Mouse (Mus musculus) cerebellum, adult 18-20 months (tissue): ENCODE measurements around the gene Kif5c.

Experiments
- DNase-seq, 2 experiments: peaks; one replicate each; pipeline ENCODE4 v3.0.0; 2021

The Kif5c gene

DNA sequence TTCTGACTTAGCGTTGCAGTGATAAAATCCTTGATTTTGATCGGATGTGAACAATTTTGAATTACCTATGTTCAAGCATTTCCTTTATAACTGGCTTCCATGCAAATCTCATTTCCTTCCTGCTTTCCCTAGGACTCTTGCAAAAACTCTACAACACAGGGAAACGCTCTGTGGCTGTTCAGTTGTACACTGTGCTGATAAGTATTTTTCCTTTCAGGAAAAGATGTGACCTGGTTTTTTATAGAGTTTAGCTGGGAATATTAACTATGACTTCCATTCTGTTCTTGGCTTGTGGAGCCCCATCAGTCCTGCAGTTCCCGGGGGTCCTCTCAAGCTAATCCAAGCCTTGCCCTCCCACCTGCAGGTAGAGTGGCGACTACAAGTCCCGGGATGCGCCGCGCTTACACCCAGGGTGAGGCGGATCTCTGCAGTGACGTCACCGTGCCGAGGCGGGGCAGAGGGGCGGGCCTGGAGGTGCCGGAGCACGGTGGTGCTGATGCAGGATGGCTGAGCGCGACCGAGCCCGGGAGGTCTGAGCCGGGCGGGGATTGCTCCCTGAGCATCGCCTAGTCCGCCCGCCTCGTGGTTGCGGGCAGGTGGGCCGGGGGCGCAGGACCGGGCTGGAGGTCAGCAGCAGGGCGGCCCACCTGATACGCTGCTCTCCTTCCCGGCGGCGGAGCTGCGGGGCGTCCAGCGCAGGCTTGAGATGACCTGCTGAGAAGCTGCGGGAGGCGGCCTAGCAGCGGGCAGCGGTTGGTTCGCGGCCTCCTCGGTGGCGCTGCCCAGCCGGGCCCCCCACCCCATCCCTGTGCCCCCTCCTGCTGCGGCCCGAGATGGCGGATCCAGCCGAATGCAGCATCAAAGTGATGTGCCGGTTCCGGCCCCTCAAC, at the start of gene Kif5c:
Kif5c (plus strand) TSS at position 470 of the 890 bp plus-strand sequence.
- peak; percentile 98 to 99 for DNase-seq

DNA sequence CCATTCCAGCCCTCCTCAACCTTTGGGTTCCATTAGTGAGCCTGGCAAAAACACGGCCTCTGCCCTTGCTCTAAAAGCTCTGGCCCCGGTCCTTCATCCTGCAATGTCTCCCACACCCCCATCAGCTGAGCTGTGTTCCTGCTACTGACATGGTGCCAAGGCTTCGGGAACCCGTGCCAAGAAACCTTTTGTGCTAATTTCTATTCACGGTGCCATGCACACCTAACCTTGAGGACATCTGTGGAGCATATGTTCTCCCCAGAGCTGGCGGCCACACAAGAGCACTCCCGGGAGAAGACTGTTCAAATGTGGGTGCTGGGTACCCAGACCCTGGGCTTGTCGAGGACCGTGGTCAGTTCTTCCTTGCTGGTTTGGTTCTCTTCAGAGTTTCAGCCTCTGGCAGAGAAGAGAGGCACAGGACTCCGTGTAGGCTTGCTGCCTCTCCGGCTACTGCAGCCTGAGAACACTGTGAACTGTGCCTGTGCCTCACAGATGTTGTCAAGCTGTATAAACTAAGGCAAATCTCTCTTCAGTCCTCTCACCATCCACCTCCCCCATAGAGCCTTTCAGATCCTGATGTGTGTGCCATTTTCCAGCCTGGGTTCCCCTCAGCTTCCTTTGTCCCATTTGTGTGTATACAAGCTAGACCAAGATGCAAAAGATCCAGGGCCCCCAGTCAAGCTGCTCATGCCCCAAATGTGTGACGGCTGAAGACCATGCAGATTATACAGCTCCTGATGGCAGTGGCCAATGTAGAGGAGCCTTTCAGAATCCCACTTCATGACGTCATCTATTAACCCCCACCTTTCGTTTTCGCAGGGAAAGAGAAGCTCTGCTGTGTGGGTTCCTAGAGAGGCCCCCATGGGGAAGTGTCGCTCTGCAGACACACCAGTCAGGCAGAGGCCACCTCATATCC, 49.0 kb upstream of the Kif5c start:
- peak; percentile 93 to 96 for DNase-seq

DNA sequence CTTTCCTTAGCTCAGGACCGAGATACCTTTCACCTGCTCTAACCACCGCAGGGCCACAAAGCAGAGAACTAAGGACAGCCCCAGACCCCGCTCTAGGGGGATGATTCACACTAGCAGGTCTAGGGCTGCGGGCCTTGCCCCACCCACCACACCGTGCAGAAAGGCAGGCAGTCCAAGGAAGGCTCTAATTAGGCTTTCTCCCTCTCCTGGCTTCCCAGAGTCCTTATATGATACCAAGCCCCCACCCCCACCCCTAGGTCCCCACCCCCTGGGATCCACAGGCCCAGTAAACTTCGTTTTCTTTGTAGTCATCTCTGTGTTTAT, 48.4 kb upstream of the Kif5c start:
- DNase-seq: no peak

DNA sequence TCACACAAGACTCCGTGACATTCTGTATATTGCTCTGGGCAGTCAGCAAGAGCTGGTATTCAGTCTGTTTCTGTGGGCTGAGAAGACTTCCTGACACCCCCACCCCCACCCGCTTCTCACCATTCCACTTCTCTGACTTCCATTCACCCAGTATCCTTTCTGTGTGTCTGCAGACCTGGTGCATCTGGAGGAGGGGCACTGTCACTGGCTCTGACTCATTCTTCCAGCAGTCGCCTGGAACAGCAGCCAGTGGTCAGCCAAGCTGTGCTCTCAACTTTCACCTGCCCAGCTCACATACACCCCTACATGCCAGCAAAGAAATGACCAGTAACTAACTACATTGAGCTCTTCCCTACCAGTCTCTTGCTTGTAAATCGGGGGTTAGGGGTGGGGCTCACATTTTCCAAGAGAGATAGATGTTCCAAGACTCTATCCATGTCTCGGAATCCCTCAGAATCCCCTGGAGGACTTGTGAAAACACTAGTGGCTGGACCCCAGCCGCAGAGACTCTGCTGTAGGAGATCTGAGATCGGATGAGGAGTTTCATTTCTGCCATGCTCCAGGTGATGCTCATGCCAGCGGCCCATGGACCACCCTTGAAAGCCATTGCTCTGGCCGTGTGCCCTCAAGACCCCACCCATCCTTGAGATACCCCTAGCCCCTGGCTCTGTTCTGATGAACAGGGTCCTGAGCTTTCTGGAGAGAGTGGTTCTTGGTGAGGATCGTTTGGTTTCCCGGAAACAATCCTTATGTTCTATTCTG, 47.8 kb upstream of the Kif5c start:
- DNase-seq: no peak

DNA sequence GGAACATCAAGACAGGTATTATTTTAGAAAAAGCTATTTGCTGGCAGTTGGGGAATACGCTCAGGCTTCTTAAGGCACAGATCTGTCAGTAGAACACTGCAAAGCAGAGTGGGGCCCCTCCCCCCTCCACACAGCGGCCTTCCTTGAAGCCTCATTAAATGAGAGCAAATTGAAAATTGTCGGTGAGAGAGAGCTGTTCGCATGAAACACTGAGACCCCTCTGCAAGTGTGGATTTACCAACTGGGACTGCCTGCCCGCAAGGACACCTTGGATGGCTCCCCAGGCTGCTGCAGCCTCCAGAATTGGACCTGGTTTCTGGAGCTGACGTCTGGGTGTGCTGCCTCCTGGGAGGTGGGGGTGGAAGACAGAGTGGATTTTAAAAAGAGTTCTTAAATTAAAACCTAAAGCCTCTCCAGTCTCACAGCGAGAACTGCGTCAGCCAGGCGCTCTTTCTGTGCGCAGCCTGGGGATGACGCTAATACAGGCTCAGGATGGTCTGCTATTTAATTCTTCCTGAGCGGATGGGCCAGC, 46.9 kb upstream of the Kif5c start:
- DNase-seq: no peak

DNA sequence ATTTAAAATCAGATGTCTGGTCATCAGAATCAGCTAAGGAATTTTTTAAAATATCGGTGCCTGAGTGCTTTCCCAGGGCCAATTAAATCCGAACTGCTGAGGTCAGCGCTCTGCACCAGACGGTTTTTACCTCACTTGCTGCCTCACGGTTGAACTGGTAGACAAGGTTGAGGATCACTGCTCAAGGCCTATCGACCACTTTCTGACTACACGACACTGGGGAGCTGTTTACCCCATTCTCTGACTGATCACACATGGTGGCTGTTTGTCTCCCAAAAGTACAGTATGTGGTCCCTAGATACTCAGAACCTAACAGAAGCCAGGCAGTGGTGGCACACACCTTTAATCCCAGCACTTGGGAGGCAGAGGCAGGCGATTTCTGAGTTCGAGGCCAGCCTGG, 46.4 kb upstream of the Kif5c start:
- no peak for DNase-seq

DNA sequence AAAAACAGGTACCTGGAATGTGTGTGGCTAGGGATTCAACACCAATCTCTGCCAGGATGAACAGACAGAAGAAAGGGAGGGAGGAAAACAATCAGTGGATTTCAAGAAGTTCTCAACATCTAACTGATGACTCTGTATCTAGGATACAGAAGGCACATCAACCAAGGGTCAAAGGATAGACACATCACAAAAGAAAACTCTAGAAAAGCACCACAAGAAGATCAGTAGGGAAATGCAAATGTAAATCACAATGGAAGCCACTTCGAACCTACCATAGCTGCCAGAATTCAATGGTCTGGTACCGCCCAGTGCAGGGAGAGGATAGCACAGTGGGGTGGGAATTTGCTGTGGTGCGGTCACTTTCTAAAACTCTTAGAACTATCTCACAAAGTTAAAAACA, 45.8 kb upstream of the Kif5c start:
- no peak for DNase-seq

DNA sequence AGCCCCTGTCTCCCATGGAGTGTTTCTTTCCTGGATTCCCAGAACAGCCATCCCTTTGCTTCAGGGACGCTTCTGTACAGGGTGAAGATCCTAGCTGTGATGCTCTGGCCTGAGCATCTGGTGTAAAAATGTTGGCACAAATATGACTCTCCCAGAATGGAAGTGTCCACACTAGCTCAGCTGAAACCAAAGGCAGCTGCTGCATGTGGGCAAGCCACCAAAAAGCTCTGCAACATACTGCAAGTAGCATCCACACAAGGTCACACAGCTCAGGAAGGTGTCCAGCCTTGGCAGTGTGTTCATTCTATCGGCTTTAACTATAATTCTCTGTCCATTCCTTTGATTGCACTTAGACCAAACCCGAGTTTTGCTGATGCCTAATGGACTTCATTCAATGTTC, 38.5 kb upstream of the Kif5c start:
- no peak for DNase-seq

DNA sequence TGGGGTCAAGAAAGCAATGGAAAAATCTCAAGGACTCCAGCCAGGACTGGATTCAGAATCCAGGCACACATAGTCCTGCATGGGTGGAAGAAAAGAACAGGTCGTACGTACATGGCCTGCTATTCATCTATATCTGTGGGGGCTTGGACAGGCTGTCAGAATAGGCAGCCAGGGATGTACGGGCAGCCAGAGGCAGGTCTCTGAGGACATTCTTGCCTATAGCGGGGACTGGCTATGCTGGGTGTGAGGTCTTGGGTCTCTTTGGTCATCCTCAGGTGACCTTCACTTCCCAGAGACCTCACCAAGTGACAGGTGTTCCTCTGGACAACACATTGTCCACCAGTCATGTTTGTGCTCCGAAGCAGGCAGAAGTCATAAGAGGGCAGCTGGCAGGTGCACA, 36.6 kb upstream of the Kif5c start:
- DNase-seq: no peak

DNA sequence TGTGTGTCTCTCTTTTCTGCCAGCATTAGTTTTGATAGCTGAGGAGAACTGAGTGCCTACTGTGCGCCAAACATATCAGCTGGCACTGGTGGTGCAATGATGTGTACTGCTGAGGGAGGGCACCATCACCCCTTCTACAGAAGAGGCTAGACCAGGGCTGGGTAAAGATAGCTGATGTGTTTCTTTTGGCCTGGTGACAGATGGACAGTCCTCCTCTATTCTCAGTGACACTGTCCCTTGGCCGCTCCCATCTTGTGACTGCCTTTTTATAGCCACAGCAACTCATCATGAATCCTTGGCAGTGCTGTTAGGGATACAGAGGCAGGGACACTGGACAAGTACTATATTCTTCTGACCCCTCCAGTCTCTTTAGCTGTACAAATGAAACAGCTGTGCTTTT, 35.8 kb upstream of the Kif5c start:
- DNase-seq: no peak

DNA sequence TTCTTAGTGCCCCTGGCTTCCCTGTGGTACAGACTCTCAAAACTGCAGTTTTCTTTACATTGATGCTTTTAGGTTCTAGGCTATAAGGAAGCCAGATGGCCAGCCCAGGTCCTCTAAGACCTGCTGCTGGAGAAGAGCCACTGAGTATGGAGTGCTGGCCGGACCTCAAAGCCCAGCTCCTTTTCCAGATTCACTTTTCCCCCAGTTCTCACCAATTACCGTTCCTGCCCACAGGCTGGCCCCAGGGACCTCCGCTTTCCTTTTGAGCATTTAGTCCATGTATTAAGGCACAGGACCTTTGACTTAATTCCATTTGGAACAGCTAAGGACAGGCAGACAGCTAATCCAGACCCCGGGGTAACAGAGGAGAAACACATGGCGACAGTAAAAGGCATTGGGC, 28.6 kb upstream of the Kif5c start:
- DNase-seq: peak; percentile 63 to 67

DNA sequence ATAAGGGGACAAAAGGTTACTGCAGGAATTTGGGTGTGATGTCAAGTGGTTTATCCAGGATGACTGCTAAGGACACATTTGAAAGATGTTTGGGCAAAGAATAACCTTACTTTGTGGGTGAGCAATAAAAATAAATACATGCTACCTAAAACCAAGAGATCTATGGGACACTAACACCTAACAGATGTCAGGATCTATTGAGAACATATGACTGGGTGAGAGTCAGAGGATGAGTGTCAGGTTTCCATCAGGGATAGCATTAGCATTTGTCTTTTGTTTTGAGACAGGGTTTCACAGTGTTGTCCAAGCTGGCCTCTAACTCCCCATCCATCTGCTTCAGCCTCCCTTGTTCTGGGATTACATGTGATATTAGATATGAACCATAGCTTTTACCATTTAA, 26.2 kb upstream of the Kif5c start:
- DNase-seq: no peak

DNA sequence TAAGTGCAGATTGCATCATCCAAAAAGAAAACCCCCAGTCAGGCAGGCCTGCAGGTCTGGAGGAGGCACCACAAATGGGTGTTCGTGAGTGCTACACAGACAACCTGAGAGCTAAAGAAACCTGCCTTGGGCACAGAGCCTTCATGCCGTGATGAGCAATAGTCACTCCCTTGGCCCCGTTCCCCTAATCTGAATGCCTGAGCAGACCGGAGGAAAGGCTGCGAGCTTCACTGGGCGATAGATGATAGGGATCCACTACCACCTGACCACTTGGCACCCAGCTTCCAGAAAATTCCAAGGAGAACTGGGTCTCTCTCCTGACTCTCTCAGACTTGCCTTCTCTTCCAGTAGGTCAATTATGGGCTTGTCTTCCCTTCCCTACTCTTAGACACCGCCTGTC, 24.2 kb upstream of the Kif5c start:
- DNase-seq: peak; percentile 77 to 87

DNA sequence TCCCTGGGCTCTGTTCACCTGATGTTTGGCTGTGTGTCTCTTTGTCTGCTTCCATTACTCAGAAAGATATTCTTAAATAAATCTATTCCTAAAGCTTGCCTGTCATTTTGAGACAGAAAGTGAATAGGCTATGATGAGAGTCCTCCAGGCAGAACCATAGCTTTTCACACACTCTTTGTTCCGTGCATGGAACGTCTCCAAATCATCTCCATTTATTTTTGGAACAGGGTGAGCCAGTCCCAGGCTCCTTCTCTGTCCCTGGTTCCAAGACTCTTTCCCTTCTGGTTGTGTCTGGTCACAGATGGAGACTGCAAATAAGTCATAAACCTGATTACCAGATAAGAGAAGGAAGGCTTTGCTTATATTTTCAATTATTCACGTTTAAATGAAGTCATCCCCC, 22.8 kb upstream of the Kif5c start:
- DNase-seq: peak; percentile 54 to 69

DNA sequence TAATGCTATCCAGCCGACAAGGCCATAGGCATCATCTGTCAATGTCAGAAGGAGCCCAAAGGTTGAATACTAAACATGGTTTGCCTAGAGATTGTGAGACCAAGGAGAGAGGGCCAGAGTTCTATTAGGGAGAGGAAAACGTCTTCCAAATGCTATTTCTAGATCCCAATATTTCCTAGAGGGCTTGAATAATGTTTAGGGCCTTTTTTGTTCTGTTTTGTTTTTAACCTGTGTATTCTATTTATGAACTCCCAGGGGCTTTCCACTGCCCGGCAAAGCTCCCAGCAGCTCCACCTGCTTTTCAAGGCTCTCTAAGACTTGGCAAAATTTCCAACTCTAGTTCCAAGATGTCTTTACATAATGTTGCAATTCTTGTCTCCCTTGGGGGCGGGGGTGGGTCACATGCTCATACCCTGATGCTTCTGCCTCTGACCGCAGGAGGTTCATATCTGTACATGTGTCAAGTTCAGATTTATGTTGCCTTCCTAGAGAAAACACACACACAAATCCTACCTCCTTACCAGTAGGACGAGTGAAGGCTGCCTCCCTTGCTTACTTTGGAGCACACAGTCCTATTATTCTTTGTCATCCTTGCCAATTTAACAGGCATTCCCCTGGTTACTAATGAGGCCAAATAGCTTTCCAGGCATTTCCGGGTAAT, 18.9 kb upstream of the Kif5c start:
- DNase-seq: no peak

DNA sequence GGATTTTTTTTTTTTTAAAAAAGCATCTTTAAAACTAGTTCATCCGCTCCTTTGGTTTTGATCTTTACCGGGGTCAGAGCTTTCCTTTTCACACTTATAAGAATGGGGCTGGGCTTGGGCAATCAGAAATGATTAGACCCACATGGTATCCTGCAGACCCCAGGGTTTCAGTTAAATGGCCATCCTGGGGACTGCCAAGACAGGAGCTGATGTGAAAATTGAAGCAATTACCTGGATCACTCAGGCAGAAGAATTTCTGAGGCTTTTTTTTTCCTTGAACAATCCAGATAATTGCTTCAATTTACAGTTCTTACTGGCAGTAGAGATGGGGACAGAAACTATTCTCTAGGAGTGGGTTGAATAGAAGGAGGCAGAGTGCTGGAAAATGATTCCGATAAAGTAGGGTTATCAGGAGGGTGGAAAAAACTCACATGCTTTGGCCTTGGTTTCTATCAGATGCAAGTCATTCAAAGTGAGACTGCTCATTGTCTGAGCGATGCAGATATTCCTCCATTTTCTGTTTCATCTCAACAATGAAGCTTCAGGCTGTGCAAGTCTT, 16.2 kb upstream of the Kif5c start:
- DNase-seq: no peak

DNA sequence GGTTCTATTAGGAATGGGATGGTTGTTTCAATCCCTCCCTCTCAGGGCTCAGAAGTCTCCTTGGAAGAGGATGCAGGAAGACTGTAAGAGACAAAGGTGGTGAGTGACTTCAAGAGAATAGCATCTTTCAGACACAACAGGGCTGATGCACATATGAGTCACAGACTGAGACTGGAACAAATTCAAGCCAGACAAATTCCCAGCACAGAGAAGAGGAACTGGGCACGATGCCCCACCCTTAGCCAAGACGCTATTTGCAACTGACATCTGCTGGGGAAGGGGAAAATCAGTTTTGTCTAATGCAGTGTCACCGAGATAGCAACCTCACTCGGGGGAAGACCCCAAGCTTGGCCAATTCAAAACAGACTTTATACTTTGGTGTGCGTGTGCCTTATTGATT, 9.5 kb upstream of the Kif5c start:
- peak; percentile 62 to 65 for DNase-seq

DNA sequence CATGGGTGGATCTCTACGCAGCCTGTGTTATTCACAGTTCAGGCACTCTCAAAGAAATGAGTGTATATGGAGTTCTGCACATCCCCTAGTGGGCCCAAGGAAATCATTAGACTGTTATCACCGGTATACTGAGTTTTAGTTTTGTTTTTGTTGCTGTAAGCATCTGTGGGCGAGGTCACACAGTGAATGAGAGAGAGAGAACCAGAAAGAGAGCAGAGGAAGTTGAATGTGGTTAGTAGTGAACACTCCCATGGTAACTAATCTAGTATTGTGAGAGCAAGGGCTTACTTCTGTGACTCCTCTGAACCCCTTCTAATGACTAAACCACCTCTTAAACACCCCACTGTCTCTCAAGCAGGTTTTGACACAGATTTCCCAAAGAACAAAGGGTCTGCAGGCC, 2.3 kb upstream of the Kif5c start:
- no peak for DNase-seq

DNA sequence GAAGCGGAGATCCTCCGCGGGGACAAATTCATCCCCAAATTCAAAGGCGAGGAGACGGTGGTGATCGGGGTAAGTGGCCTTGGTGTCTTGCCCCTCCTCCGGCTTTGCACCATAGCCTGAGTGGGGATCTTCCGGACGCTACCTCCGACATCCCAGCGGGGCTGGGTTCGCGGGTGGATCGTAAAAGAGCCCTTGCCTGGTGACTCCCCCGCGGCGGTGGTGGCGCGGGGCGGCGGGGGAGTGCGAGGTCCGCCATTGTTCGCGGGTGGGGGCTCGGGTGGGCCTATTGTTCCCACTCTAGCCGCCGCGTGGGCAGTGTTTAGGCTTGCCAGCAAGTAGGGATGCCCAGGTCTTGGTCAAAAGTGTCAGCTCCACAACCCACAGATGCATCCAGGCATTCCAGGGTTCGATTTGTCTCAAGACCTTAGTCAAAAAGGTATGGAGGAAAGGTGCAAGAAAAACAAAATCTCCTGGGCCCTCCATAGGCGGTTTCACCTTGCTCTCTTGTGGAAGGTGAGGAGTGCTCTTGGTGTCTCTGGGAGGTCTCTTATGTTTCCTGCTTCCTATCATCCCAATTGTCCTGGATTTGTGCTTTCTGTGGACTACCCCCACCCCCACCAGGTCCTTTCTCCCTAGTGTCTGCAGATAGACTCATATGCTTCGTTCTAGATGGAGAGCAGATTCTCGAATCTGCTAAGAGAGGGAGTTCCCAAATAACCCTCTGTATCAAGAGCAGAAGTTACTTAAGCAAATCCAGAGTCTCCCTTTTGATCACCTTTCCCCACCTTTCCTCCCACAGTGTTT, 823 bp downstream of the Kif5c start:
- DNase-seq: peak; percentile 51 to 65

DNA sequence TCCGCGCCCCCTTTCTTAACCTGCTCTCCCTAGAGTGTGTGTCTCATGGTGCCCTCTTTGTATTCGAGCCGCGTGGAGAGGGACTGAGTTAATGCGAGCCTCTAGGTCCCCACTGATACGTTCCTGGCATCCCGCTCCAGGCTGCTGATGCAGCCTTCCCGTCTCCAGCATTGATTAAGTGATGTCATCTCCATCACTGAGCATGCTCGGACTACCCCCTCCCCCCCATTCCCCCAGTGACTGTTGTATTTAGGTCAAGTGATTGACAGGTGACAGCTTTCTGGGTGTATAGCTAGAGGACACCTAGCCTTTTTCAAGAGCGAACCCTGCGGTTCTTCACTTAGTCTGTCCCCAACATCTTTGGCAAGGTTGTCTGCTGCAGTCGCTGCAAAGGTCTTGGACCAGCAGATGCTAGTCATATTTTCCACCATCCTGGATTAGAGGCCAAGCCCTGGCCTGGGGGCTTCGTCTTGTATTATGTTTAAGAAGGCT, 1.6 kb downstream of the Kif5c start:
- DNase-seq: peak; percentile 65 to 66

DNA sequence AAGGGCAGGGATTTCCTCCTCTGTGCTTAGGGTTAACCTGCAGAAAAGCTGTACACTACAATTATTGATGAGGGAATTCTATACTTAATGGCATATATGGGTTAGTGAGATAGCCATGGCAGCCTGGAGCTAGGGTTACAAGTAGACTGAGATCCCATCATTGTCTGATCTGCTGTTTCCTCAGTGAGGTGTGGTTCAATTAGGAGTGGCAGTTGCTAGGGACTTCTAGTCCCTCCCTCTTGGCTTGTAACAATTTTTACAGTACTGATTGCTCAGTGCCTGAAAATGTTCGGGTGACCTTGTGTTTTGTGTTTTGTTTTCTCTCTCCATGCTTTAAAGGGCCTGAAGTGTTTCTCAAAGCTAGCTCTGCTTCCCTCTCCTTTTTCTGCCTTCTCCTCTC, 2.1 kb downstream of the Kif5c start:
- no peak for DNase-seq
